Mouse (Mus musculus): ENCODE measurements around the gene Sept4. TPM values are rescaled to one million over a fixed set of nuclear protein-coding genes. Genes with fewer than 3 reads are reported as not detected.

Gene Sept4
- total RNA-seq, 2 experiments from 2014 or later: 41.8 to 45.8 TPM

DNA sequence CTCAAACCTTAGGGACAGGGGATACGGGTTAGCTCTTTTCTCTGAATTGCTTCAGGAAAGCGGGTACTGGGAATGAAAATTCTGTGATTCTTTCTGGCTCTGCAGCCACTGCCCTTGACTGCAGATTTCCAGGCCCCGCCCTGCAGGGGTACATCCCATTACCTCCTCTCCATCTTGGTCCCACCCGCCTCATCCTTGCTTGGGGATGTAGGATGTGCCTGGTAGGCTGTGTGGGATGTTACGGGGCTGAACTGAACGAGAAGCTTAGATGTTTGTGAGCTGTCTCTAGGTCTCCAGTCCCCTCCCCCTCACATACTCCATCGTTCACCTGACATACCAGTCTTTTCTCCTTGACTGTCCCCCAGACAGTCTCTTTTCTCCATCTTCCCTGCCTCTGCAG is 27.3 kb downstream of the Sept4 start:
- DNase-seq: no peak
- intact Hi-C loops (cut with DNase I): no loop called here

DNA sequence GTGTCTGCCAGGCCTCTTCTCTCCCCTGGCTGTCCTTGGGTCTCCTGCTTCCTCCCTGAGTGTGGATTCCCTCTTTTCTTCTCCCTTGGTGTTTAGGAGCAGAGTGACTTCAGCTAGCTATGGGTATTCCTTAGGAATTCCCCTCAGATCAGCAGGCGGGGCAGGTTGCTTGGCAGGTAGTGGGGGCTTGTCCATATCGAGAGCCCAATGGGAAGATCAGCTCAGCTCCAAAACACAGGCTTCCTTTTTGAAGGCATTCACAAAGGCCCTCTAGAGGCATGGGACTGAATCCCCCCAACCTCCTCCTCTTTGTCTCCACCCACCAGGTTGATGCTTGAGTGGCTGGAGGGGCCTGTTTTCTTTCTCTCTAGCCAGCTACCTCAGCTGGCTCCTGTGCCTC is 27.8 kb downstream of the Sept4 start:
- DNase-seq: no peak
- intact Hi-C loops (cut with DNase I): no loop called here

DNA sequence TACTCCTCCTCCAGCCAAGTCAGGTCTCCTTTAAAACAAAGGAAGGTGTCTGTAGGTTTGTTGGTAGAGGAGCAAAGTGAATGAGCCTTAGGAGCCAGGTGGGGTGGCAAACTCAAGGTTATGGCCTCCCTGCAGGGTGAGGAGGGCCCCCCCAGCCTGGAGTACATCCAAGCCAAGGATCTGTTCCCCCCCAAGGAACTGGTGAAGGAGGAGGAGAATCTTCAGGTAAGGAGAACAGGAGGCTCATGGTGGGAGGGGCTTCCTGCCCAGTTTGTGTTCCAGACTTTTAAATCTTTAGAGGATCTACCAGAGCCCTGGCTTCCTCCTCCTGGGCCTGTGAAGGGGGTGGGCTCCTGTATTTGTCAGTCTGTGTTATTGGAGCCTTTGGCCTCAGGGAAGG is 28.4 kb downstream of the Sept4 start:
- DNase-seq: no peak
- intact Hi-C loops (cut with DNase I): no loop called here

DNA sequence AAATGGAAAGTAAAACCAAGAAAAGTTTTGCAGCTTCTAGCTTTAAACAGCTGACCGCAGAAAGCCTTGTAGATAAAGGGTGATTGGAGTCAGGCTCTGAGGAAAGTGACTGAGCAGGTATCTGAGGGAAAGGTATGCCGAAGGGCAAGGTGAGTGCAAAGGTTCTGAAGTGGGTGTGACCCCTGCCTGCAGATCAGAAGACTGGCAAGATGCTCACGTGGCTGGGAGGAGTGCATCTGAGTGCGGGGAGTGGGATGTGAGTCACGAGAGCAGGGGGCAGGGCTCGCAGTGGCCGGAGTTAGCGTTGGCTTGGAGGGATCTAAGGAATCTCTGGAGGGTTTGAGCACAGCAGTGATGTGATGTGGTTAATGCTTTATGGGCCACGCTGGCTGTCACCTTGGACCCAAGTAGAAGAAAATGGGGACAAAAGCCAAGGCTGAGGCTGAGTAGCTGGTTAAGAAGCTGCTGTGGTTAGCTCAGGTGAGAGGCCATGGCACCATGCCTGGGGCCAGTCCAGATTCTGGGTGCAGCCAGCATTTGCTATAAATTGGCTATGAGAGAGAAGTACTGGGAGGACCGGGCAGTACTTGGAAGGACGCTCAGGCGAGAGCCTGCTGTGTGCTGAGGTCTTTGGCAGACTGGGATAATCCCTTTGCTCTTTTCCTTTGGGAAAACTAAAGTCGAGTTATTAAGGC is 30.8 kb downstream of the Sept4 start:
- intact Hi-C loops (cut with DNase I): no loop called here
- DNase-seq: no peak

DNA sequence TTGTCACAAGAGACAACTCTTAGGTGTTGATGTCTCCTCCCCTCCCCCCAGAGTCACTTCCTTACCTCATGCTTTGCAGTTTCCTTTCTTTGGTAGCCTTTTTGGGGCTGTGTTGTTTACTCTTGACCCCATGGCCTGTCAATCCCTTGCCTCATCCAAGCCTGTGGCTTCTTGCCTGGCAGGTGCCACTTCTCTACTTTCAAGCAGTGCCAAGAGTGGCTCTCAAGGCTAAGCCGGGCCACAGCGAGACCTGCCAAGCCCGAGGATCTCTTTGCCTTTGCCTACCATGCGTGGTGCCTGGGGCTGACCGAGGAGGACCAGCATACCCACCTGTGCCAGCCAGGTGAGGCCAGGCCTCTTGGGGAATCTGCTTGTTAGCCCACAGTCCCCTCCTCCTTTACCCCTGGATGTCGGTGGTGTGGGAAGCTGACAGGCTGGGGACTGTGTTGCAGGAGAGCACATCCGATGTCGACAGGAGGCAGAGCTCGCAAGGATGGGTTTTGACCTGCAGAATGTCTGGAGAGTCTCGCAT is 31.7 kb downstream of the Sept4 start:
- intact Hi-C loops (cut with DNase I): no loop called here

DNA sequence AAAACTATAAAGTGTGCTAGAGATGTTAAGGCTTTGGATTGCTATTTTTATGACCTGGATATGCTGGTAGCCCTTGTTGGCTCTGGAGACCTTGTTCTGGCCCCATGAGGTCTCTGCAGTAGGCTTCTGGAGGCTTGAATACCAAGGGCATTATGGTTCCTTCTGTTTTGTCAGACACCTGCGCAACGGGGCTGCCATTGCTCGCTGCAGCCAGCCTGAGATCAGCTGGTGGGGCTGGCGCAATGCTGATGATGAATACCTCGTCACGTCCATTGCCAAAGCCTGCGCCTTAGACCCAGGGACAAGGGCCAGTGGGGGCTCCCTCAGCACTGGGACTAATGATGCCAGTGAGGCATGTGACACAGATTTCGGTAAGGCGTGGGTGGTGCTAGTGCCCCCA is 33.5 kb downstream of the Sept4 start:
- no peak for DNase-seq
- intact Hi-C loops (cut with DNase I): no loop called here

More for the DNA sequence above, 31.7 kb downstream of the Sept4 start:
- DNase-seq: no peak

DNA sequence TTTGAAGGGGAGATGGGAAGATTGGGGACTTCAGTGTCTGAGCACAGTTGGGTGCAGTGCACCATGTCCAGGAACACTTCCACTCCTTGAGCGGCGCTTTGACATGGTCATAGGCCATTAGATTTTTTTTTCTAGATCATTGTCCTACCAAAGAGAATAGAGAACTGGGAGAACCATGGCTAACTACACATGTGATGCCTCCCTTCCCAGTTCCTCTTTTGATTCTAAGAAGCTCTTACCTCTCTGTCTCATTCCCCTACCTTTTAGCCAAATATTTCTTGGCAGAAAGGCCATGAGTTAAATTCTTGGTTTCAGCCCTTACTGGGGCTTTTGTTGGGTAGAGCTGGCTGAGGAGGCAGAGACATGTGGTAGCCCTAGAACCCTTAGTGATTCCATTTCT is 34.9 kb downstream of the Sept4 start:
- no peak for DNase-seq
- intact Hi-C loops (cut with DNase I): no loop called here

DNA sequence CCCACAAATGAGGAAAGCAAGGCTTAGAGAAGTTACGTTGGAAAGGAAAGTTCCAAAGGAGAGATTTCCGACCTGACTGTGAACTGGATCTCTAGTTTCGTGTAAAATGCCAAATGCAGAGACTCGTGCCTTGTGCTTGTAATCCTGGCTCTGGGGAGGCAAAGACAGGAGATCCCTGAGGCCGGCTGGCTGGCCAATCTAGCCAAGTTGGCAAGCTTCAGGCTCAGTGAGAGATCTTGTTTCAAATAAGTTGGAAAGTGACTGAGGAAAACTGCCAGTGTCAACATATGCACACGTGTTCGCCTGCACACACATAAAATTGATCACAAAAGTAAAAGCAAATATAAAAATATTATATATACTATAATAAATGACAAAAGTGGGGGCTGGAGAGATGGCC is 40.6 kb downstream of the Sept4 start:
- intact Hi-C loops (cut with DNase I): no loop called here
- no peak for DNase-seq

DNA sequence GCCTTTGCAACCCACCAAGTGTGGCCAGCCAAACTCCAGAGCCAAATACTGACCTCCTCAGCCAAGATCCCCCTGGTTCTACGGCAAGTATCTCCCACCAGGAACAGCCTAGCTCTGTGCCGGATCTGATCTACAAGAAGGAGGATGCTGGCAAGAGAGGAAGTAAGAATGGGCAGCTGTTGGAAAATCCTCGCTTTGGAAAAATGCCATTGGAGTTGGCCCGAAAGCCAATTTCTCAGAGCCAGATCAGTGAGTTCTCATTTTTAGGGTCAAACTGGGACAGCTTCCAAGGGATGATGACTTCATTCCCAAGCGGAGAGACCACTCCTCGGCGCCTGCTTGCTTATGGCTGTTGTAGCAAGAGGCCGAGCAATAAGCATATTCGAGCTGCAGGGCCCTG is 42.8 kb downstream of the Sept4 start:
- no peak for DNase-seq
- intact Hi-C loops (cut with DNase I): no loop called here

DNA sequence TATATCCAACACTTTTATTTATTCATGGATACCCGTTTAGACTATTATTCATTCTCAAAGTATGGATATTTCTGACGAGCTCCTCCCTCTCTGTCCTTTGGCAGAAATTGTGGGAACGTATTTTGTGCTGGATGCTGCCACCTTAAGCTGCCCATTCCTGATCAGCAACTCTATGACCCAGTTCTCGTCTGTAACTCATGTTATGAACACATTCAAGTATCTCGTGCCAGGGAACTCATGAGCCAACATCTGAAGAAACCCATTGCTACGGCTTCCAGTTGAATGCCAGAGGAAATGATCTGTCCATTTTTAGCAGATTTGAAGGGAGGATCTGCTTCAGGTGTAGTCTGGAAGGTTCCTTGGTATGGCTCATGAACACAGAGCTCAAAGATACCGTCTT is 45.3 kb downstream of the Sept4 start:
- intact Hi-C loops (cut with DNase I): no loop called here
- no peak for DNase-seq

DNA sequence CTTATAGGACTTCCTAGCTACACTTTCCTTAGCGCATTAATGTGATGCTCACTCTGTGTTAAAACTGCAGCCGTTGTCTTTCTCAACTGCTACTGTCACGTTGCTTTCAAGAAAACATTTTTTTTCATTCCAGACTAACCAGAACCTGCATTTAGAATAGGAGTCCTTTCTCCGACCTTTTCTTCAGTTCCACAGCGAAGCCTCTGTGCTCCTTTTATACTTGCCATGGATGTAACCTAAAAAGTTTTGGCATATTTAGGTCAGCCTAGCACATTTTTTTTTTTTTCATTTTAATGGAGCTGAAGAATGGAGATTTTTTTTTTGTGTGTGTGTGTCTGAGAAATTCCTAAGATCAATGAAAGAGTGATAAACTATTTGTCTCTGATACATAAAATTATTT is 46.8 kb downstream of the Sept4 start:
- no peak for DNase-seq
- intact Hi-C loops (cut with DNase I): no loop called here

DNA sequence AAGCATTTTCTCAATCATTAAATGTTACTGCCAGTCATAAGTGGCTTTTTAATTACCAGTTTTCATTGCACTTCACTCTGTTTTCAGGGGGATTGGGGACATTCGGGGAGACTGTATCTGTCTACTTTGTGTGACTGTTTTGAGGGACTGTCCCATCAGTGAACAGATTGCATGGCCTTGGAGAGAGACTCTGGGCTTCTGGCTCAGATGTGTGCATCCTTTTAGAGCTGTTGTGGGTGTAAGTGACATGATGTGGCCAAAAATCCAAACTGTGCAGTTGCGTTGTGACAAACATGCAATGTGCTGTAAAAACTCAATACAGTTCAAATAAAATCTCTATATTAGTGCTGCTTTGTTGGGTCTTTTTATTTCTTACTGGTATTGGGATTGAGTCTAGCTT is 47.2 kb downstream of the Sept4 start:
- DNase-seq: no peak
- intact Hi-C loops (cut with DNase I): no loop called here

DNA sequence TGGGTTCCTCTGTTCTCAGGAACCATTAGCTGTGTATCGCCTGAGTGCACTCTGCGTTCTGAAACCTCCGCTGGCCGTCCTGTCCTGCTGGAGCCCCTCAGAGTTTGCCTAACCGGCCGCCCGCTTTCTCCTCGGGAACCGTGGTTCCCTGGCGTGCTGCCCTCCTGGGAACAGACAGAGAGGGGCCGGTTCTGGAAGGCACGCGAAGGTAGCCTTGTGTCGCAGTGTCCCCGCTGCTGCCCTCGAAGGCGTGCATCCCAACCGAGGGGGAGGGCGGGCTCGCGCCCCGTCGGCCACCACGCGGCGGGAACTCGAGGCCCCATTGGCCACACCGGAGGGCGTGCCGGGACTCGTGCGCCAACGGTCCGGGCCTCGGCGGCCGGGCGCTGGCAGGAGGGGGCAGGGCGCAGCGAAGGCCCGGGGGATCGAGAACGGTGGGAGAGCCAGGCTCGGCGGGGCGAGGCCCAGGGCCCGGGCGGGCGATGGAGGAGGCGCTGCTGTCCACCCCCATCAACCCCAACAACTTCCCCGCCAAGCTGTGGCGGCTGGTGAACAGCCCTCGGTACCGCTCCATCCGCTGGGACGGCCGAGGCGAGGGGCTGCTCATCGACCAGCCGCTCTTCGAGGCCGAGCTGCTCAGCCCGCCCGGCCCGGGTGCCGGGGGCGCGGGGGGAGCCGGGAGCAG is 48.2 kb downstream of the Sept4 start, which contains the start of gene Hsf5:
Hsf5 (plus strand) TSS at position 375 of the 685 bp plus-strand sequence.
- intact Hi-C loops (cut with DNase I): no loop called here
- DNase-seq: no peak

DNA sequence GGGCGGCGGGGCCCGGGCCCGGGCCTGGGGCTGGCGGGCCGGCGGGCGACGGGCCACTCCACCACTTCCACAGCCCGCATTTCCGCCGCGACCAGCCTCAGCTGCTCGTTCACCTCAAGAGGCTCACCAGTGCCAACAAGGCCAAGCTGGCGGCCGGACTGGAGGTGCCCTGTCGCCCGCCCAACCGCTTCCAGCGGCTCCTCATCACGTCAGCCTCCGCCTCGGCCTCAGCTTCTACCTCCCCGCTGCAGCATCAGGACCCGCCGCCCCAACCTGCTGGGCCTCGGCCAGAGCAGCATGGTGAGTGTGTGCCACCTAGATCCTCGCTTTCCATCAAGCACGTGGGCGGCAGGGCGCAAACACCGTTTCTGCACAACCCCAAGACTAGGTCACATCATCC is 48.9 kb downstream of the Sept4 start:
- intact Hi-C loops (cut with DNase I): no loop called here
- DNase-seq: no peak

DNA sequence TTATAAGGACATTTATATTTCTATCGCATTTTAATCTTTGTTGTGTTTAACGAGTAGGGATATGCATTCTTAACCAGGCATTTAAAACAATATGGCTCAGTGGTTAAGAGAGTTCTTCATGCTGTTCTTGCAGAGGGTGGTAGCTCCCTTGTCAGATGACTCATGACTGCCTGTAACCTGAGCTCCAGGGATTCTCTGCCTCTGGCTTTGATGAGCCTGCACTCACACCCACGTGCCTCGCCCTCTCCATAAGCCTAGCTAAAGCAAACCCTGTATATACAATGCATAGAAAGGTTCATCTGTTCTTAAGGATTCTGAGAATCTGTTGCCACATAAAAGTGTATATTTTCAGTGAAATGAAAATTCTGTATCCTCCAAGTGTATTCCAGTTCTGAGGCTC is 54.5 kb downstream of the Sept4 start:
- intact Hi-C loops (cut with DNase I): no loop called here
- DNase-seq: no peak

DNA sequence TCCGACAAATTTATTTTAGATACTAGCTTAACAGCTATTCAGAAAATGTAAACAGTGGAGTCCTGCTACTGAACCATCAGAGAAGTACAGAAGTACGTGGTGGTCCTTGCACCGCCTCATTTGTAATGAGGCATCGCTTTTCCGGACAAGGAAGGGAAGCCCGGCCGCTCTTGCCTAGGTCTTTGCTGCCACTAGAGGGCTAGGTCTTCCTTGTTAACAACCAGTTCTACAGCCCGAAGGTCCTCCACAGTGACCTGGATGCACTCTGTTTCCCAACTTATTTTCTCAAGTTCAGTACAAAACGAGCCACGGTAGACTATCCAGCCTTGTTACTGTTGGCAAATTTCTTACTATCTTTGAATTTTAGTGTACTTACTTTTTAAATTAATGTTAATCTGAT is 61.2 kb downstream of the Sept4 start:
- peak; percentile 13 to 24 for DNase-seq
- intact Hi-C loops (cut with DNase I): no loop called here

DNA sequence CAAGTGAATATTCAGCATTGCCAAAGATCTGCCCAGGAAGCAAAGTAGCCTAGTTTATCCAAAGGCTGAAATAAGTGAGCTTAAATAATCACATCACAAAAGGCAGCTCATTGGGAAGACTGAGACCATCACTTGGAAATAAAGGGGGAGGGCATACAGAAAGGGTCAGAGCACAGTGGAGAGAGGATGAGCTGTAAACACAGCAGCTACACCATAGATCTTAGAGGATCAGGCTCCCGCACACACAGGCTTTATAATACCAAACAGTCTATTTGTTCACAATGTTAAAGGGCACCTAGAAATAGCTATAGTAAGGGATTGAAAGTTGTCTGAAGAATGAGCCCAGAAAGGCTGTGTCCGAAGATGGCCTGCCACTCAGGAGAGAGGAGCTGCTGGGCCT is 70.1 kb downstream of the Sept4 start:
- intact Hi-C loops (cut with DNase I): no loop called here
- no peak for DNase-seq

DNA sequence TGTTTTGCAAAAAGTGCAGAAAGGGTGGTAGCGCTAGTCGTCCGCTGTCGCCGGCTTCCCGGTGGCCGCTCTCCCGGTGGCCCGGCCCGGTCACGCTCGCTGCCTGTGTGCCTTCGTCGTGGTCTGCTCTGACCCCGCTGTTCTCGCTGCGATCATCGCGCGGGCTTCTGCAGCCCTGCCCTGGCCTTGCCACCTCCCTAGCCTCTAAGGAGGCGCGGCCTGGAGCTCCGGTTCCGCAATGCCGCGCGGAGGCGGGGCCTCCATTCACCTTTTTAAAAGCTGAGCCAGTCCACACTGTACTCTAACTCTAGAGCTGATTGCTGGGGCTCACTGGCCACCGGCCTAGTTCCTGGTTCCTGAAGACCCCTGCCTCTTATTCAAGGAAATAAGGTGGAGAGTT is 70.5 kb downstream of the Sept4 start:
- intact Hi-C loops (cut with DNase I): no loop called here
- DNase-seq: peak; percentile 53 to 65
